Mouse (Mus musculus): ENCODE data around the gene Gli1.

DNA sequence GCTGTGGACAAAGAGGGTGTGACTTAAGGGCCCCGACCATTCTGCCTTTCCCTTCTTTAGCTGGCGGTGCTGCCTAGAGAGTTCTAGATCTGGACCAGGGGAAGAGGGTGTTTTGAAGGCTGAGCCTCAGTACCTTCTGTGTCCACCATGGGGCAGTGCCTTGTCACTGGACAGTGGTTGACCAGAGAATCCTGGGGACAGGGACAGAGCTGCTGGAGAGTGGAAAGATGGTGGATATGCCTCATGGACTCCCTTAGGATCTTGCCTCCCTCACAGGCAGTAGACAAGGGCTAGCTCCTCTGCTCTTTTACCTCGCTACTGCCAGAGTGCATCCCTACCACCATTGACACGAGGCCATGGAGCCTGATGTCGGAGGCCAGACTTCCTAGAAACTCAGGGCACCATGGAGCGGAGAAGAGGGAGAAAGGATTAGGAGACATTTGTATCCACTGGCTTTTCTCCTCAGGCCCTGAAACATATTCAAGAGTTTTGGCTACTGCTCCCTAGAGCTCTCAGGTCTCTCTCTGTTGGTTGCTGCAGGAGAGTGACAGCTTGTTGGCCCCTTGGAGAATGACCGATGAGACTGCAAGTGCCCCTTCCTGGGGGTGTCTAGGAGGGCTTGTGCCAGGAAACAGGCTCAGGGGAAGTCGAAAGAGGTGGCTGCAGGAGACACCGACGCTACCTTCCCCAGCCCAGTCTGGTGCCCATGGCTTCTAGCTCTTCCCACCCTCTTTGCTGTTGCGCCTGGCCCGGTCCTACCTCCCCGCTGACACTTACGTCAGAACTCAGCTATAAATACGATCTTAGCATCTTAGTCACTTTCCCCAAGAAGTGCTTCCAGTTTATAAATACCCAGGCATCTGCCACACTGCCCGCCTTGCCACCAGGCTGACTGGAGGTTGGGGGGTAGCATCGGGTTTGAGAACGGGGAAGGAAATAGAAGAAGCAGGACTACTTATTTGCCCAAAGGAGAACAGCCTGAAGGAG lies 12.4 kb upstream of the Gli1 start, which contains the start of gene Inhbe:
- TF ChIP-seq CTCF (IDR thresholded peaks at IDR 0.05; ENCODE audit: control insufficient read depth, insufficient read depth, low read length) (no peak), POLR2A (IDR thresholded peaks at IDR 0.05; ENCODE audit: borderline replicate concordance, control insufficient read depth, low read depth, low read length) (no peak)

Data from bone marrow, adult 2 months (tissue).